Mouse (Mus musculus): Measurements from ENCODE around the gene Sh3bp5l. TPM values are rescaled to one million over a fixed set of nuclear protein-coding genes. Genes with fewer than 3 reads are reported as not detected.
"Not testable (repeated sequence)": the region's sequence is repeated elsewhere in the genome, so short reads cannot be mapped to it uniquely, and the experiment has no call there.

The Sh3bp5l gene
- polyA plus RNA-seq (2015; fragmentation: Nextera tagmentation; extraction: Ambion mirVana): 29.2 and 30.4 TPM in 2 replicates

GRCm38 (mm10) chr11:58330276-58331148 is at the start of gene Sh3bp5l, which contains the start of gene Zfp672:
Sh3bp5l (plus strand) TSS chr11:58330724.
Zfp672 (minus strand) TSS chr11:58330339.
- DNase-seq (ENCODE audit: low spot score): peak; percentile 94

- DNase-seq (ENCODE audit: low spot score): no peak
These were observed 48.5 kb upstream of the Sh3bp5l start for GRCm38 (mm10) chr11:58281970-58282496.

DNA sequence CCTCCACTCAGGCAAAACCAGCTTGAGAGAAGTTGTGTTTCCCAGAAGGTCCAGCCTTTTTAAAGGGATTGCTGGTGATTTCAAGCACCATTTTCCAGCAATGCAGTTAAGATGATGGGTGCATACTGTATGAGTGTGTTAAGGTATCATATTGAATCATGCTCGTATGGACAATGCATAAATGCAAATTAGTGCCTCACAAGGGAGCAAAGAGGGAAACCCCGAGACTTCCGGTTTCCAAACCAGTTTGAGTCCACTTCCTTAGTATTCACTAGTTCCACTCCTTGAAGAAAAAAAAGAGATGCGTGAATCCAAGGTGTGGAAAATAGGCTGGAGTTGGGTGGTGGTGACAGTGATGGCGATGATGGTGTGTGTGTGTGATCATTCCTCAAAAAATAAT is 48.0 kb upstream of the Sh3bp5l start:
- DNase-seq (ENCODE audit: low spot score): no peak

DNA sequence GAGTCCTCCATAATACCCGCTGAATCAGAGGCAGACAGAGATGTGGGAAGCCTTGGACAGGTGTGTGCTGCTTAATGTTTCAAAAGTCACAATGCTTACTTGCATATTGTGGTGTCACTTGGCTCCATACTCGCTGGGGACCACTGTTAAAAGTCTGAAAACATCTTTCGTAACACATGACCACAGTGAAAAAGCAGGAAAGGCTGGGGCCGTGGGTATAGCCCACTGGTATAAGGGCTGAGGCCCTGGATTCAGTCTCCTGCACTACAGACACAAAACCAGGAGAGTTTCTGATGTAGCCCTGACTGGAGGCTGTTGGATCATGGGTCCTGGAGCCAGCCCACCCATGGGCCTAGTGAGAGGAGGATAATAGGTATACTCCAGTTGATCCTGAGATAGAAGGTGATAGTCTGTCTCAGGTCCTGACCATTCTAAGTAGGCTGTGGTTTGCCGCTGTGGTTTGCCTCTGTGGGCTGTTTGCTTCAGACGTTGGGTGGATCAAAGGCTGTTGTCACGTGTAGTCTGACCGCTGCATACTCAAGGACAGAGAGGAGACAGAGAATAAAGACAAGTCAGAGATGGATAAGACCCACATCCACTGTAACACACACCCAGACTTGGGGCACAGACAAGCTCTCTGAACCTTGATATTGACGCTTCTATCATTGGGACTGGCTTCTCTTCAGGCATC is 40.4 kb upstream of the Sh3bp5l start:
- no peak for DNase-seq (ENCODE audit: low spot score)

DNA sequence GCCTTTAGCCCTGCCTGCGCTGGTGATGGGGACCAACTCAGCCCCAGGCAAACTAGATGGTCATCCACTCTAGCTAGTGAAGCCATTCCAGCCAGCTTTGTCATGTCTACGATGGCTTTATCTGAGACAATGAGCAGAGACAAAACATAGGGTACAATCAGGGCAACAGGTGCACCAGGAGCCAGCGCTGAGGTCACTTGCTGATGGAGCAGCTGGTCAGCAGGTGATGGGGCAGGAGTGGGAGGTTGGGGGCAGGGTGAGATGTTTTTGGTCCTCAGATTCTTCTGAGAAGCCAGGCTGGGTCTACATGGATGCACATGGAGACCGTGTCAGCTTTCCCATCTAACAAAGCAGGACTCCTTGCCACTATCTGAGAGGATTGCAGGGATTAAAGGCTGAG is 39.7 kb upstream of the Sh3bp5l start:
- no peak for DNase-seq (ENCODE audit: low spot score)

GRCm38 (mm10) chr11:58292791-58293190 is 37.7 kb upstream of the Sh3bp5l start:
- DNase-seq (ENCODE audit: low spot score): no peak

GRCm38 (mm10) chr11:58297396-58297795 is 33.1 kb upstream of the Sh3bp5l start:
- no peak for DNase-seq (ENCODE audit: low spot score)

DNA sequence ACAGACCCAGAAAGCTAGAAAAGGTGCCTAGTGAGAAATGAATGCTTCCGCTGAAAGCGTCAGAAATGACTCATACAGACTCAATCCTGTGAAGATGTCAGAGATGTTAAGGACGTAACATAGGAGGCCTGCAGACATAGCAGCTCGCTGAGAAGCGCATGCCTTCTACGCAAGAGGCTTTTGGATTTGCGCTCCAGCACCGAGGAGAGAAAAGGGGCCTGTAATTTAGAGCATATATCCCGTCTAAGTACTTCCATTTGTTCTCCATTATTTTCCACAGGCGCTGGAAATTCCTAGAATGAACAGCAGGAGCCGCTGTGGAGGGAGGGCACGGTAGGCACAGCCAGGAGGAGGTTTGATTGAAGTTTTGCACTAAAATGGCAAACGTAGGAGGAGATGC is 29.5 kb upstream of the Sh3bp5l start:
- peak; percentile 71 for DNase-seq (ENCODE audit: low spot score)

DNA sequence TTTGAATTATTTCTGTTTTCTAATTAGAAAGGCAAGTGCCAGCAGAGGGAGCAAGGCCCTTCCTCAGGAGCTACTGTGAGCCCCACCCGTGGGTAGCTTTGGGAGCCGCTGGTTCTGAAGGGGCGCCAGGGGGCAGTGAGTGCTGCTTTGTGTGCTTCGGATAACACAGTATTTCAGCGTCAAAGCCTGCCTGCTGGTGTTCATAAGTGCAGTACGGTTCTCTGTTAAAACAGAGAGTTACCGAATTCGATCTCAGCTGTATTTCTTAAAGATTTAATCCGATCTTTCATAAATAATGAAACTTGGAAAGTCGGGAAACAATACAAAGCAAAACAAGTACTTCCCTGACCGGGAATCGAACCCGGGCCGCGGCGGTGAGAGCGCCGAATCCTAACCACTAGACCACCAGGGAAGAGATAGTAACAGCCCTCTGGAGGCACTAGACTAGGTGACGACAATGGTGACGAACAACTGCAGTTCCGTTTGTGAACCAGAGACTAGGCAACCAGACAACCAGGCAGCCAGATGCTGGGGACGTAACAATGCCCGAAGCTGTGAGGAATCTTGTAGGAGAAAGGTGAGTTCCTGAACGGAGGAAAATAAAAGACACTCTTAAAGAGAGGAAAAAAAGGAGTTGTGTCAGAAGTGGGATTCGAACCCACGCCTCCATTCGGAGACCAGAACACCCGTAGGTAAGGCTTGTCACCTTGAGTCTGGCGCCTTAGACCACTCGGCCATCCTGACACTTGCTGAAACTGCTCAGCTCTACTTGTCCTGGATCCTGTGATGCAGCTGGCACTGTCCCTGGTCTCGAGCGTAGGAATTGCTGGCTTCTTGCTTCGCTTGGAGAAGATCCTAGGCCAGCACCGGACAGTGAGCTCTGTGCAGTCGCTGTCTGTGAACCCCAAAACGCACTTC is 28.4 kb upstream of the Sh3bp5l start:
- peak; percentile 96 for DNase-seq (ENCODE audit: low spot score)

GRCm38 (mm10) chr11:58302774-58303445 is 27.6 kb upstream of the Sh3bp5l start:
- no peak for DNase-seq (ENCODE audit: low spot score)

- peak; percentile 7 for DNase-seq (ENCODE audit: low spot score)
These were observed 26.9 kb upstream of the Sh3bp5l start for GRCm38 (mm10) chr11:58303594-58303993.

- DNase-seq (ENCODE audit: low spot score): not testable (repeated sequence)
These were observed 25.2 kb upstream of the Sh3bp5l start for GRCm38 (mm10) chr11:58305299-58305698.

- peak; percentile 94 for DNase-seq (ENCODE audit: low spot score)
These were observed 23.6 kb upstream of the Sh3bp5l start, which contains the start of gene Zfp692 for GRCm38 (mm10) chr11:58306860-58307308. Zfp692 (plus strand) TSS chr11:58307069.

DNA sequence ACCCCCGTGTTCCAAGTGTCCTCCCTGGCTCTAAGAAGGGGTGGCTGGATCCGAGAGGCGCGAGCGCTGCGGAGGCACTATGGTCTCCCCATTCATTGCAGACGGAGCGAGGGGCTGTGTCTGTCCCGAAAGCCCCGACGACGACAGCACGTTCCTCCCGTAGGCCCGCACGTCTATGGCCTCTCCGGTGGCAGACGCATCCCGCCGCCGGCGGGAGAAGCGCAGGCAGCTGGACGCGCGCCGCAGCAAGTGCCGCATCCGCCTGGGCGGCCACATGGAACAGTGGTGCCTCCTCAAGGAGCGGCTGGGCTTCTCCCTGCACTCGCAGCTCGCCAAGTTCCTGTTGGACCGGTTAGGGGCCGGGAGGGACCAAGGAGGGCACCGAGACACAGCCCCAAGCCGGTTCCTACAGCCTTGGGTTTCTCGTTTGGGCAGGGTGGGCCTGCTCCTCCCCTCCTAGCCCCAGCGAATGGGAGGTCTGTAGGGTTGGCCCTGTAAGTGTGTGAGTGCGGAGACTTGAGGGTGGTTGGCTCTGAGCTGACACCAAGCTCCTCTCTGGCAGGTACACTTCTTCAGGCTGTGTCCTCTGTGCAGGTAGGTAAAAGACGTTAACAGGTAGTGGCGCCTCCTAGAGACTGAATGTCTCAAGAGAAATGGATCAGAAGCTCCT is 23.0 kb upstream of the Sh3bp5l start:
- peak; percentile 65 for DNase-seq (ENCODE audit: low spot score)

GRCm38 (mm10) chr11:58308661-58309060 is 21.9 kb upstream of the Sh3bp5l start:
- no peak for DNase-seq (ENCODE audit: low spot score)

DNA sequence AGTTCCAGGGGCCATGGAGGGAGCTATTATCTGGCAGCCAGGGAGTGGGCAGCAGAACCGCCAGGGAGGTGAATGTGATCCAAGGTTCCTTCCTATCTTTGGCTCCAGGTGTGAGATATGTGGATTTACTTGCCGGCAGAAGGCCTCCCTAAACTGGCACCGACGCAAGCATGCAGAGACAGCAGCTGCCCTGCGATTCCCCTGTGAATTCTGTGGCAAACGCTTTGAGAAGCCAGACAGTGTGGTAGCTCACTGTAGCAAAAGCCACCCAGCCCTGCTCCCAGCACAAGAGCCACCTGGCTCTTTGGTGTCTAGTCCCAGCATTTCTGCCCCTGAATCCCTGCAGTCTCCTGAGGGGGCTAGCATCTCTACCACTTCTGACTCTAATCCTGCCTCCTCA is 16.5 kb upstream of the Sh3bp5l start:
- no peak for DNase-seq (ENCODE audit: low spot score)

- no peak for DNase-seq (ENCODE audit: low spot score)
These were observed 14.9 kb upstream of the Sh3bp5l start for GRCm38 (mm10) chr11:58315536-58316168.

- DNase-seq (ENCODE audit: low spot score): no peak
These were observed 14.2 kb upstream of the Sh3bp5l start for GRCm38 (mm10) chr11:58316344-58316743.

- no peak for DNase-seq (ENCODE audit: low spot score)
These were observed 13.6 kb upstream of the Sh3bp5l start for GRCm38 (mm10) chr11:58316768-58317390.
